Mouse (Mus musculus) spleen, embryonic (tissue): Measurements from ENCODE around the gene Syne1.

ENCODE experiments used
- CTCF ChIA-PET: fragments of 350-600 bp; sonication (Branson Sonifier 250); formaldehyde crosslinking; loops from one replicate; lab custom pipeline; 2022; lab: Charles Lee

The Syne1 gene

DNA sequence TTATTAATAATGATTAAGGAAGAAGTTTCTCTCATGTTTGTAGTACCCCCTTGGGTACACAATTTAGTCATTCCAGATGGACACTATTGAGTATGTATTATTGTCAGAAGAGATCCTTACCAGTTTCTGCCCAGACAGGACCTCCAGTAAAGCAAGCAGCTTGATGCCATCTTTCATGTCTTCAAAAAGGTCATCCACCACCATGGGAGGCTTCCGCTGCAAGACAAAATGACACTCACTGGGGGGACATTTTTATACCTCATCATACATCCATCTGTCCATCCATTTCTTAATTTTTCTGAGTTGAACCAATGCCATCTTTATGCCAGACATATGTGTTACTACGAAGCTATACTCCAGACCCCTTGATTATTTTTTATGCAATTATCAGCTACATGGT is 108.3 kb downstream of the Syne1 start:
- CTCF ChIA-PET, result no interaction called here

DNA sequence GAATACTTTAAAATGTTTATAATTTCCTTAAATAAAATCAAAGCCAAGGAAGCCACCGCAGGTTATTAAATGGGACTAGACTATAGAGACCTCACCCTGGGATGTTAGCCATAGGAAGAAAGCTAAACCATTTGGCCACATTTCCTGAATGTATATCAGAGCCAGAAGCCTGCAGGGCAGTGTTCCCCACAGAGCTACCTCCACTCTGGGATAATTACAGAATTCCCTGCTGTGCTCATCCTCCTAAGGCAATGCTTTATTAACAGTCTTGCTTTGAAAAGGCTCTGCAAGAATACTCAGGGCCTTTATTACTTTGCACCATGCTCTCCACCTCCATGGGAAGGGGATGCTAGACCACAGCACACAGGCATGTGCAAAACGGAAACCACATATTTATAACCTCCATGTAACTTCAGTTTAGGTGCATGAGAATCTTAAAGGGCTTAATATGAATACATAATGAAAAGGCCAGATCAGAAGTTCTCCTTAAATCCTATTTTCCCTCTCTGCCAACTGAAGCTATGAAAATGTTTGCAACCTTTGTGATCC is 111.4 kb downstream of the Syne1 start:
- CTCF ChIA-PET, result no interaction called here

DNA sequence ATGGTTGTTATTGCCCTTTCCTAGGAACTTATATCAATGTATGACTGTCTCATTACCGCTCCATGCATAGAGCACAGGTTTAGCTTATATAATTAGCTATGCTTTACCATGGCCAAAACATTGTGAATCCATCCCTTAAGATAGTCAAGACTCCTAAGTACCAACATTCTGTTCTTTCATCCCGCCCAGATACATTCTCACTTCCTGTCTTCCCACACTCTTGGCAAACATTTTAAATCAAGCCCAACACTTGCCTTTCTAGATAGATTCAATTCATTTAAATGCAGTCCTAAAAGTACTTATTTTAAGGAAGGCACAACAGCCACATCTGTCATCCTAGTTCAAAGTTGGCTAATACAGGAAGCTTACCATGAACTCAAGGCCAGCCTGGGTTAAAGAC is 113.5 kb downstream of the Syne1 start:
- CTCF ChIA-PET, result interaction anchor here (0.6 kb wide), 1 partner anchor 1347 kb away, joined by 7 read pairs; no protein-coding TSS in a partner anchor

DNA sequence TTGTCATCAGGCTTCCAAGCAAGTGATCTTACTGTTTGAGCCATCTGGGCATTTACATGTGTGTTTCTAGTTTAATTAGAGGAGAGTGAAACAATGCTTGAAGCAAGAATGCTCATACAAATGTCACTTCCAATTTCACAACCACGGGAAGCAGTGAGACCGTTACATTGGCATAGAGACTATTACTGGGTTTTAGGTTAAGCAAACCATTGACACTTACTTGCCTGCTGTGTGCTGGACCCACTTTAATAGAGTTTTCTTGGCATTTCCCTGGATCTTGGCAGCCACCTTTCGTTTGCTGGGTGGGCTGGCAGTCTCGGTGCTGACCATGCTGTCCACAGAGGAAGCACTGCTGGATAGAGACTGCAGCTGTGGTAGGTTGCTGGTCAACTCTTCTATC is 127.3 kb downstream of the Syne1 start:
- CTCF ChIA-PET, result no interaction called here

DNA sequence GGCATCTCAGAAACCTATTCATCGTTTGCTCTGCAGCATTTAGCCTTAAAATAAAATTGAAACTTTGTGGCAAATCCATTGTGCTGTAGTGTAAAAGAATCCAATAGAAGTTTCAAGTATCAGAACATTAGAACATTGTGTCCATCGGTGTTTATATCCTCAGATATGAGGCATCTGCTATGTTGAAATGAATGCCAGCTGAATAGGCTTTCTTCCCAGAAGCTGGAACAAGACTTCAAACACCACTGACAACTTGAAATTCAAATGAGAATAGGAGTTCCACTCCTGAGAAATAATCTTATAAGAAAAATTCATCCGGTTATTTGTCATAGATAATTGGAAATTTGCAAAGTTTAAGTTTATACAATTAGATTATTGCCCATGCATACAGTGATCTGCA is 135.6 kb downstream of the Syne1 start:
- CTCF ChIA-PET, result no interaction called here

DNA sequence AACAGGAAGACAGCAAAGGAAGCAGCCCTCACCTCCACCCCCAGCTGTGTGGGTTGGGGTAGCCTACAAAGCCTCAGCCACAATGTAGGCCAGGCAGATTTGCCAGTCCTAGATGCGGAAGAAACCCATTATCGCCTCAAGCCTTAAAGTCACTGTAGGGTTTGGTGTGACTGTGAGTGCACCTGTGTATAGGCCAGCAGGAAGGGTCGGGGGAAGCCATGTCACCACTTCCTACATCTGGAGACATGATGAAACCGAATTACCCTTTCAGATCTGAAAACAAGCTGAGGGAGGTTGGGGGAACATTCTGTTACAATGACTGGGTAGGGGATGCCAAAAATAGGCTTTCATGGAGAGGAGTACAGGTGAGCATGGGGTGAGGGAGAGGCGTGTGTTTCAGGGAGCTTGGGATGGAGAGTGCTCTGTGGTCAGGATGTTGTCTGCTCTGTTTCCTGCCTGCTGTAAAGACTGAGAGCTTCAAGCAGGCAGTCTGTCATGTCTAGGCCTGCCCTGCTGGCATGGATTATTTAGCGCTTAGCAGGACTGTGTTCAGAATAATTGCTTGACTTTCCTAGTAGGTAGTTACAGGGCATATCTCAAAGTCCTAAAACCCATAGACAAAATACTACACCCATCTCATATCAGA is 167.0 kb downstream of the Syne1 start:
- CTCF ChIA-PET, result interaction anchor here (0.7 kb wide), 1 partner anchor 1180 kb away, joined by 4 read pairs; no protein-coding TSS in a partner anchor

DNA sequence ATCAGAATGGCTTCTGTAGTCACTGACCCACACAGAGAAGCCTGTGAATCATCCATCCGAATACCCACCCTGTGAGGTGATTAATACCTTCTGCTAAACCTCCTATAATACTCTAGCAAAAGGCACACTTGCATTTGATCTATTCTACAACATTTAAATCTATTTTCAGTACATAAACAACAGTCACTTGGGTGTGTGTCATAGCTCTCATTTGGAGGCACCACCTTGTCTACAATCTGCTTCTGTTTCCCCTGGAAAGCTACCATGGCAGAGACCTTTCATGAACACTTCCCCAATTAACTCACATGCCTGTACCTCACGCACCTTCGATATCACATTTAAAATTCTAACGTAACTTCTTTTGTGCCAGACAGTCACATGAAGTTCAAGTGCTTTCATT is 169.7 kb downstream of the Syne1 start:
- CTCF ChIA-PET, result interaction anchor here (0.5 kb wide), 1 partner anchor 363 kb away, joined by 9 read pairs; no protein-coding TSS in a partner anchor

DNA sequence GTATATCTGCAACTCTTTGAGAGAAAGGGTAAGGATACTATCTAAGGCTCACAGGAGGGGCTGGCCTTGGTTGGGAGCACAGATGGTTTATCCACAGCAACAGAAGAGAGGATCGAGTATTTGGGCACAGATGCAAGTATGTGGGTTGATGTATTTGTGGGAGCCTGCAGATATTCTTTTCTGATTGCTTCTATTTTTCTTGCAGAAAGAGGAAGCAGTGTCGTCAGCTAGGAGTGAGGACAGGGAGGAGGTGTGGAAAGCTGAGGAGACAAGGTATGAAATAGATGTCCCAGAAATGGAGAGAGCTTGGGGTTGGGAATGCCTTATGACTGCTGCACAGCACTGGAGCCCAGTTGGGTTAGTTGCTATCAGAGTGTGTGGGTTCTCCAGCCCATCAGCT is 172.3 kb downstream of the Syne1 start:
- CTCF ChIA-PET, result no interaction called here

DNA sequence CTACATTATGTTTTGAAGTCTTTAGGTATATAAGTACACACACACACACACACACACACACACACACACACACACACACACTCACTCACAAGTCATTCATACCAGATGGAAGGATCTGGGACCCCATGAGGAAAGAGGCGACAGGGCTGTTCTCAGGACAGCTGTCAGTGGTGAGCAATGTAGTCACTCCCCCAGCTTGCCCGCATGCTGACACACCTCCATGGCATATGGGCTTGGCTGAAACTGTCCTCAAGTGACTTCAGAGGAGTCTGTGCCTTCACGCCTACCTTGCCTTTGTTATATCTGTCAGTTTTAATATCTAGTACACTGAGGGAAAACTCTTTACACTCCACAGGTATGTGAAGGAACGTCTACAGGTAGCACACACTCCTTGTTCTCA is 181.7 kb downstream of the Syne1 start:
- CTCF ChIA-PET, result no interaction called here

DNA sequence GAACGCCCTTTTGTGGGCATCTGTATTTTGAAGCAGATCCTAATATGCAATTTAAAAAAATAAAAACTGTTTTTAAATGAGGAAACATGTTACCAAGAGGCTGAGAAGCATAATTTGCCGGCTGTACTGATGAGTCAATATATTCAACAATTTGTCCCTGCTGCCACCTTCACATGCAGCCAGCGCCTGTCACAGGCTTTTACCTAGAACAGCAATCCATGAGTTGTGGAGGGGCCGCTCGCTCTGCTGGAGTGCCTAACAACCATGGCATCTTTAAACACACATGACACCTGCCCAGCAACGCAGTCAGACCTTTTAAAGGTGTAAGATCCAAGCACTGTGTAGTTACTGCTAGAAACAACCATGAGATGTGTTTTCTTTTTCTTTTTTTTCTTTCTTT is 183.0 kb downstream of the Syne1 start:
- CTCF ChIA-PET, result no interaction called here

DNA sequence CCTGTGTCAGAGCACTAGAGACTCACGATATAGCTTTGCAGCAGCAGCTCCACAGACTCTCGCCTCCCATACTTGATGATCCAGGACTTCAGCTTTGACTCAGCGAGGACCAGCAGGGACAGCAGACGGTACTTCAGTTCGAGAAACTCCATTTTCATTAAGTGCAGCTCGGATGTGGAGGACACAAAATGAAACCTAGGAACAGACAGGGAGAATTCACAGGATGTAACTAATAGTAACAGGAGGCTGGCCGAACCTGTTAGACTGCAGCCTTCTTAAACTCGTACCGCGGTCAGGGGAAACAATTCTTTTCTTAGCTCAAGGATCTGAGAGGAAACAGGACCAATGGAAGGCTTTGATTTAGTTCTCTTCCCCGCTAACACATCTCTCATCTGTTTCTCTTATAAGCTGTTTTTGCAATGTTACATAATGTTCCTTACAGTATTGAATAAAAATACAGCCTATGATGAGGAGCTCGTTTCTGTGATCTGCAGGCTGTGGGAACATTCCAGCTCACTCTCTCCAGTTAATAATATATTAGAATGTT is 183.7 kb downstream of the Syne1 start:
- CTCF ChIA-PET, result no interaction called here

DNA sequence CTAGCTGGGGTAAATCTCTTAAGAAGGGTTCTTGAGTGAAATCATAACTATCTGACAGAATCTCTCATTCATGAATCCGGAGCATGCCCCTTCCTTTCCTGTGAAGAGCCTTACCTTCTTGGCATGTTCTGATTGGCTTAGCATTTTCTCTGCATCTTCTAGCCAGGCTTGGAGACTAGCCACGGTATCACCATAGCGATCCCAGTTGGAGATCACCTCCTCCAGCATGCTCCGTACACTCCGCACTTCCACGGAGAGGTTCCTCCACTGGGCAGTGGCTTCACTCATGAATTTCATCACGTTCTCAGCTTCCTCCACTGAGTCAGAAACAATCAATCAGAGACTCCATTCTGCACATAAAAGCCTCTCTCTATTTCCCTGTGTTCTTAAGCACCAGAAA is 190.7 kb downstream of the Syne1 start:
- CTCF ChIA-PET, result no interaction called here

DNA sequence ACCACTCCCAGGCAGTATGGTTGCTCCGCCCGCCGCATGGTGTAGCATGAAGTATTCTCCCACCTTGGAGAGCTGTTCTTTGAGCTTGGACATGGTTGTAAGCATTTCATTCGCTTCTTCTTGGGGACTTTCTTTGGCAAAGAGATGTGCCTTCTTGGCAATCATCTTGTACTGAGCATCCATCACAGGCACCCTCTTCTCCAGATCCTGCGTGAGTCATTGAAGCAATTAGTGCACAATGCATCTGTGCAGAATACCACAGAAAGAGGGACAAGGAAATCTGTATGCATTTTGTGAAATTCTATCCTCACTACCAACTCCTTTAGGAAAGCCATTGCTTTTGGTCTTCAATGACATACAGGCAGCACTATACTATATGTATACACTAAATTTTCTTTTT is 194.7 kb downstream of the Syne1 start:
- CTCF ChIA-PET, result no interaction called here

DNA sequence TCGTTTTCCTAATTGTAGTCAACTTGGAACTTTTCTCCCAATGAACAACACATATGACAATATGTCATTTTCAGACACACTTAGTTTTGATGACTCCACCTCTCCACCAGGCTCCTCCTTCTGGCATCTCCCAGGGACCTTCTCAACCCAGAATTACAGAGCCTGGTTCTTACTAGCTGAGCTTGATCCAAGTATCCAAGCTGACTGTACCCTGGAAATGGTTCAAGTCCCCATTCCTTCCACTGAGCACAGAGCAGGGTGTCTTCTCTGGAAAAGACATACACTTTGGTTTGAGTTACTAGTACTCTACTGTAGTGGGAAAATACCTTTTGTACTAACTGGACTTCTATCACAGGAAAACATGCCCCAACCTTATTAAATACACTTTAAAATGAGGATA is 197.9 kb downstream of the Syne1 start:
- CTCF ChIA-PET, result no interaction called here

DNA sequence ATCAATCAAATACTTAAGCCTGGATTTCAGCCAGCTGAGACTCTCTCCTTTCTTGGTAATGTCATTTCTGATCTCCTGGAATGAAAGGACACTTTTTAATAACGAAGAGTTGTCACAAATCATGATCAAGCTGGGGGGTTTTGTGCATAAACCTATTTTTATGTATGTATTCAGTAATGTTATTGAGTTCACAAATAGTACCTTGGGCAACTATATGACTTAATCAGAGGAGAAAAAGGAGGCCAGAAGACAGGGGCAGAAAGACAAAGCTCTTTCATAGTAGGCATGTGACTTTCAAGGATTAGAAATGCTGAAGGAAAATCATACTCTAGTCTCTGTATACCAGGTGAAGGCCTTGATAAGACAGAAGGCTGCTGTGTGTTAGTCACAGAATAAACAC is 204.4 kb downstream of the Syne1 start:
- CTCF ChIA-PET, result no interaction called here

DNA sequence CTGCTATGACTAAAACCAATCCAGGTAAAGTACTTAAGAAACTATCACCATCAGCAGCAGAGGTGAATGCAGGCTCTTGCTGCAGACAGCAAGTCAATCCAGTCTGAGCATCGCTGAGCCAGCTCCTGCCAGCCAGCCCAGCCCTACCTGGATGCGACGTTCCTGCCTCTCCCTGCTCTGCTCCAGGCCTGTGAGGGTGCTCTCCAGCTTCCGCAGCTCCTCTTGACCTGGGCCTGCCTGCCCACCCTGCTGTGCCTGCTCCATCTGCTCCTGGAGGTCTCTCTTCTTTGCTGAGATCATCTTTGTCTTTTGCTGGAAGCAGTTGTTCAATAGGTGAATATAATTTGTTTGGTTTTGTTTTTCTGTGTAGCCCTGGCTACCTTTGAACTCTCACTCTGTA is 208.1 kb downstream of the Syne1 start:
- CTCF ChIA-PET, result no interaction called here

DNA sequence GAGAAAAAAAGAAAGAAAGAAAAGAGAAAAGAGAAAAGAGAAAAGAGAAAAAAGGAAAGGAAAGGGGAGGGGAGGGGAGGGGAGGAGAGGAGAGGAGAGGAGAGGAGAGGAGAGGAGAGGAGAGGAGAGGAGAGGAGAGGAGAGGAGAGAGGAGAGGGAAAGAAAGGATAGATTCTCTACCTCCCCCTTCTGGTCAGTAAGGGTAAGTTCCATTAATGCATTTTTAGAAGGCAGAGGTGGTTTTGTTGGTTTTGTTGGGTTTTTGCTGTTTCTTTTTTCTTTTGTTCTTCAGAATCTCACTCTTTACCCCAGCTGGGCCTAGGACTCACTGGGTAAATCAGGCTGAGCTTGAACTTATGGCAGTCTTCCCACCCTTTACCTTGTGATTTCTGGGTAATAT is 214.9 kb downstream of the Syne1 start:
- CTCF ChIA-PET, result no interaction called here

DNA sequence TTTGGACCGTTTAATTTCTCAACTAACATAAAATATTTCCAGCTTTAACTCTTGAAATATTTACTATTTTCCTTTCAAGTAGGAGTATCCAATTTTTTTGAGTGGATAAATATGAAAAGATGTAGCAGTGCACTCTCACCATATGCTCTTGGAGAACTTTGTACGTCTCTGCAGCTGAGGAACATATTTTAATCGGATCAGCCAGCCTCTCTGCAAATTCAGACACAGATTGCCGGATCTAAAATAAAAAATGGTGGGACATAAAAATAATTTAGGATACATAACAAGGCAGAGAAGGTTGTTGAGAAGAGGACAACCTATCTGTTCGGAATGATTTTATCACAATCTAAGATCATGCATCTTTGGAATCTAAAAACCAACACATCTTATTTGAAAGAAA is 218.5 kb downstream of the Syne1 start:
- CTCF ChIA-PET, result no interaction called here

DNA sequence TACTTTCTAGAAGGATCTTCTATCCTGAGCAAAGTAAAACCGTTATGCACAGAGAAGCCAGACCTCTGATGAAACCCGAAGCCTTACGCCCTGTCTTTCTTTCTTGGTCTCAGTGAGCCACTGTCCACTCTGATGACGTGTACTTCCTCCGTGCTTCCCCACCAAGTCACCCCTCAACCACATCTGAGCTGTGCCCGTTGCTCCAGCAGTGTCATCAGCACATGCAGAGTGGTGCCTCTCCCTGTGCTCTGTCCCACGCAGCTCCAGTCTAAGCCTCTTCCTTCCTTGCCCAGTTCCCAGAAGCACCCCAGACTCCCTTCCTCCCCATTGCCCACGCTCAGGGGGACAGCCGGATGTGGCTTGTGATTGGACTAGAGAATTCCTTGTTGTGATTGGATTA is 224.6 kb downstream of the Syne1 start:
- CTCF ChIA-PET, result no interaction called here

DNA sequence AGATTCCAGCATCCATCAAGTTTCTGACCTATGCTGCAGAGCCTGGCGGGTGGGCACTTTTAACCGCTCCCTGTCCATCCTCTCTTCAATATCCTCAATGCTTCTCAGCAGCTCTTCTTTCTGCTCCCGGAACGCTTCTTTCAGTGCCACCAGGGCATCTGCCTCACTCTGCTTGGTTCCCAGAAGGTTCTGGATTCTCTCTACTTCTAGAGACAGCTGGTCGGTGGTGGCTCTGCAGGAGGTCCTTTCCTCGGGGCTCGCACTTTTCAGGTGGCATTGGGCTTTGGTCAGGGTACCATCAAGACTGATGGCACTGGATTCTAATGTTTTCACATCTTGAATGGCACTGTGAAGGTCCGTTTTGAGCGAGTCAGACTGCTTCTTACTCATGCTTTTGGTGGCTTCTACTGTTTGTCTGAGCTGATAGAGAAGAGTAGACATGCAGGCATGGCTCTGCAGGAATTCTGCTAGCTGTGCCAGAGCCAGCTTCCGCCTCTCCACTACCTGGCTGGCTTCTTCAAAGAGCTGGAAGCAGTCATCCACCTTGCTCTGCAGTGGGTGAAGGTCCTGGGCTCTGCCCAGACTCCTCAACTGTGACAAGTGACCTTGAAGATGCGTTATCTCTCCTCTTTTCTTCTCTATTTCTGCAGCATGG is 227.4 kb downstream of the Syne1 start:
- CTCF ChIA-PET, result interaction anchor here (0.6 kb wide), 1 partner anchor 424 kb away, joined by 3 read pairs; no protein-coding TSS in a partner anchor

DNA sequence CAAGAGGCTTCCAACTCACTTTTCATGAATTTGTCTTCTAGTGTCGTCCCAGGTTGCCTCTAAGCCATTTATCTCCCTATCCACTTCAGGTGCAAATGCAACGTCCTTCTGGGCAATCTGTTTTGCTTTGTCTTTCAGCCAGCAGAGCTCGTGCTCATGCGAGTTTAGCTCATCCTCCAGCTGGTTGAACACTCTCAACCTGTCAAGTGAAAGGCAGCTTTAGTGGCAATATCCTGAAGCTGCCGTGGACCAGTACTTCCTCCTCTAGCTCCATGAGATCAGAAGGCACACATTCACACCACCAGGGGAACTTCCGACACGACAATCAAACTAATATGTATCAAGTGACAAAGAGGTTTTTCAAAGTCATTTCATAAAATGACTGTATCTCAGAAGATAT is 228.7 kb downstream of the Syne1 start:
- CTCF ChIA-PET, result no interaction called here

DNA sequence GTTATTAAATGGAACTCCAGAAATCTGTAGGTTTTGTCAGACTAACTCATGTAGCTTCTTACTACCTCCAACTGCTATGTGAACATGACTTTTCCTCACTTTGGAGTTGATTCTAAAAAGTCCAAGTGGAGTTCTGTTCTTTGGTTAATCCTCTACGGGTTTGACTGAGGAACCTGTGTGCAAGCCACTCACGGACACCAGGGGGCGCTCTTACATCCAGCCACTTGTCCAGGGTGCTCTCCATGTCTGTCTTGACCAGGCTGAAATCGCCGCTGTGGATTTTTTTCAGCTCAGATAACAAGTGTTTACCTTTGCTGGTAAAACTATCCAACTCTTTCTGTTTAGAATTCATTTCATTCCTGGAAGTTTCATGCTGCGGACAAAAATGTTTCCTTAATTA is 233.7 kb downstream of the Syne1 start:
- CTCF ChIA-PET, result no interaction called here

DNA sequence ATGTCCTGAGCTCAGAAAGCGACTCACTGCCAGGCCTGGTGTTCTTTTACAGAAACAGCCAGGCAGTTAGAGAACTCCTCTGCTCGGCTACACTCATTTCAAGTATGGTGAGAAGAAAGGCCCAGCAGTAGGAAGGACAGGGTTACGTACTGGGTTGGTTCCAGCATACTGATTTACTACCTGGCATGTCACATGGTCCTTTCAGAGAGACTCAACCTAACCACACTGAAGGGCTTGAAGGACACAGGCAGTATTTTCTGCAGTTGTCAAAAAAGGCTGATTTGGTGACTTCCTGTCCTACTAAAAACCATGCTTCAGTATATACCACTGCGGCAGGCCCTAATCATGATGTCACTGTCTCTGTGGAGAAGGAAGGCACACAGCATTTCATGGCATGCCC is 238.8 kb downstream of the Syne1 start:
- CTCF ChIA-PET, result no interaction called here
